Mouse (Mus musculus): ENCODE data around the gene Tdgf1. TPM values are rescaled to one million over a fixed set of nuclear protein-coding genes. Genes with fewer than 3 reads are reported as not detected.

Tdgf1 gene
- polyA plus RNA-seq, 1 experiment: not detected

DNA sequence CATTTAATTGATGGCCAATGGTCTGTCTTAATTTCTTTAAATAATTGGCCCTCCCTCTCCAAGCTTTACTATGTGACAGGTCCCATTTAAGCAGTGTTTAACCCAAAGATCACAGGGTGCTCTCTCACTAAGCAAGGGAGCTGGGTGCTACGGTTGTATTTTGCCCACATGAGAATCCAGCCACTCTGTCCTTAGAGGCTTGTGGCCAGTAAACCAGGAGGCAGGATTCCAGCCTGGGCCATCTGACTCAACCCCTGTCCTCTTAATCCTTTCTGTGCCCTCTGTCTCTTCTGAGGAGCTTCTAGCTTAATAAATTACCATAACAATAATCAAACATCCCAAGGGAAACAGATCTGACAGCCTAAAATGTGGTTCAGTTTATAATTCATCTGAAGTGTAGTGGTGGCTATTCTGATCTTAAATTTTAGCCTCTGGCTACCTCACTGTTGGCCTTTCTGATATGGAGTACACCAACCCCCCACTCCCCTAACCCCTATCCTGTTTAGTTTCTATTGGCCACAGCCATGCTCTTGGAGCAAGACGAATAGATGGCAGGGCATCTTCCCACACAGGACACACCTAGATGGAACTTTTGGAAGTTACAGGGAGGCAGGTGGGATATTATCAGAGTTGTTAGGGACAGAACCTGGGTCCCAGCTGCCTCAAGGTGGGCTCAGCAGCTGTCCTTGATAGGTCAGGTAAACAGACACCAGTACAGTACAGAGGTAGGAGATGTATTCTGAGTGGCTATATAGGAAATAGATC, 8.9 kb upstream of the Tdgf1 start:
- TF ChIP-seq POLR2A (IDR thresholded peaks at IDR 0.05; ENCODE audit: low read depth, low read length) (no peak), CTCF (IDR thresholded peaks at IDR 0.05; ENCODE audit: borderline replicate concordance, insufficient read depth, low read length) (no peak)

DNA sequence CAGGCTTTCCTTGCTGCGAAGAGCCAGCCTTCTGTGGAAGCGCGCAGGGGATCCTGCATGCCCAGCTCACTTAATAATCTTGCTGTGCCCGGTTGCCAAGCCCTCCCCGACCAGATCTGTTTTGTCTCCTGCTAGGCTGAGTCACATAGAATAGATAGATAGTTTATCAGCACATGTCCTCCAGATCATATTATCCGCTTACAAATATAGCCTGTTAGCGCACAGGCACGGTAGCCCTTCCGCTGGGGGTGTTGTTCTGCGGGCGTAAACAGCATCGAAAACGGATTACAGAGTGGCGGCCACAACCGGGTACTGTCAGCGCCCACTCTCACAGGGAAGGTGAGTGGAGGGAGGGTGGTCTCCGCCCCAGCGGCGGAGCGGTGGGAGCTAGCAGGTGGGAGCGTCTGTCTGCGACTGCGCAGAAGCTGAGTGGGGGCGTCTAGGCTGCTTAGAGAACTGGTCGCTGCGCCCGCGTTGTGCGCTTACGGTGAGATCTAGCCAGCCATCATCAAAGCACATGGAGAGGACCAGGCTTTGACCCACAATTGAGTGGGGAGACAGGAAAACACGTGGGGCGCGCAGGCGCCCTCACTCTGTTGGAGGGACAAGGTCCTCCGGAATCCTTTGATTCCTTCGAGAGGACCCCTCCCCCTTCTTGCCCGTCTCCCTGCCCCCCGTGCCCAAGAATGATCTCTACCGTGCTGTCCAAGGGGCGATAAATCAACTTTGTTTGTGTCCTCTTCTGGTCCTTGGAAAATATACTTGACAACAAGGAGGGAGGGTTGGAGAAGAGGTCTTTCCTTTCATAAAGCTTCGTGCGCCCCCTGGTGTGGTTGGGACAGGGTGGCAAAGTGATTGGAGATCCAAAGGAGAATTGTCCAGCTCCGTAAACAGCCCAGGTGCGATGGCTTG, 7.8 kb upstream of the Tdgf1 start:
- Histone ChIP-seq H3K4me1 (ENCODE audit: control insufficient read depth, insufficient read depth, low read length) (0 out of 2 replicates have a peak, but pooled peaks cover 2% of the 10 kb centered on the region), H3K27ac (ENCODE audit: insufficient read depth, low read length) (no peak overlapping the region), H3K4me3 (ENCODE audit: insufficient read depth, low read length) (peak overlapping the region; percentile 52)
- TF ChIP-seq CTCF (IDR thresholded peaks at IDR 0.05; ENCODE audit: borderline replicate concordance, insufficient read depth, low read length): peak; percentile 36; the same call in 1 of the 2 replicates
- TF ChIP-seq POLR2A (IDR thresholded peaks at IDR 0.05; ENCODE audit: low read depth, low read length): no peak

More for the DNA sequence above, 8.9 kb upstream of the Tdgf1 start:
- no peak overlapping the region for H3K27ac ChIP-seq (ENCODE audit: insufficient read depth, low read length)
- 0 out of 2 replicates have a peak, but pooled peaks cover 2% of the 10 kb centered on the region for H3K4me1 ChIP-seq (ENCODE audit: control insufficient read depth, insufficient read depth, low read length)
- no peak overlapping the region for H3K4me3 ChIP-seq (ENCODE audit: insufficient read depth, low read length)

DNA sequence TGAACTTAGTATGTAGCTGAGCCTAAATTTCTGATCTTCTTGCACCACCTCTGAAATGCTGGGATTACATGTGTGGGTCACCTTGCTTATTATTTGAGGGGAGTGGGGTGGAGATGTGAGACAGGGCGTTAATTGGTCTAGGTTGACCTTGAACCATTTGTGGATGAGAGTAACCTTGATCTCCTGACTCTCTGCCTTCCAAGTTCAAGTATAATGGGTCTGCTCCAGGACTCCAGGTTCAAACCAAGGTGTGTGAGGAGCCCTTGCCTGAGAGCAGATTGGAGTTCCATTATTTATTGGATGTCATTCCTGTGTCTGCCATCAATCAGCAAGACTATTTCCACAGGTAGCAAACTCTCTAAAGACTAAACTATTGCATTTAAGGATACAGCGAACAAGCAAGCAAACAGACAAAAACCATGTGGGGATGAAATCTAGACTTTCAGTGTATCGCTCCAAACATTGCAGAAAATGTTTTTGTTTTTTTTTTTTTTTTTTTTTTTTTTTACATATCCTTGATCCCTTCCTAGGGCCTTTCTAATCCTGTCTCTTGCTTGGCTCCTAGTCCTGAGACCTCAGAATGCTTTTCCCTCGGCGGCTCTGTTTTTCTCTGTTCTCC, 7.1 kb upstream of the Tdgf1 start:
- Histone ChIP-seq H3K4me3 (ENCODE audit: insufficient read depth, low read length) (no peak overlapping the region), H3K4me1 (ENCODE audit: control insufficient read depth, insufficient read depth, low read length) (0 out of 2 replicates have a peak, but pooled peaks cover 2% of the 10 kb centered on the region), H3K27ac (ENCODE audit: insufficient read depth, low read length) (no peak overlapping the region)
- TF ChIP-seq POLR2A (IDR thresholded peaks at IDR 0.05; ENCODE audit: low read depth, low read length) (no peak), CTCF (IDR thresholded peaks at IDR 0.05; ENCODE audit: borderline replicate concordance, insufficient read depth, low read length) (no peak)

DNA sequence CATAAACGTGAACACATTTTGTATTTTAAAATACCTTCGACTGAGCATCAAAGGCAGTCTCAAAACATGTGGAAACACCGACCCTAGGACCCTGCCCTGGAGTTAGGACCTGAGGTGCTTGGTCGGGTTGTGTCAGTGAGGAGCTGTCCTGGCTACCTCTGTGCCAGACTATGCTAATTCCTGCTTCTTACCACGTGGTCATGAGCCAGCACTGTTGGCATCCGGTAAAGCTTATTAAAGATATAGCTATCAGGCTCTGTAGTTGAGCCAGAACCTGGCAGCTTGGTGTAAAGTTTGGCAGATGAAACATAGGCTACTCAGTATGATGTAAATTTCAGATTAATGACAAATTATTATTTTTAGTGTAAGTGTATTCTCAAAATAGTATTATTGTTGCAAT, 6.4 kb upstream of the Tdgf1 start:
- TF ChIP-seq CTCF (IDR thresholded peaks at IDR 0.05; ENCODE audit: borderline replicate concordance, insufficient read depth, low read length) (no peak), POLR2A (IDR thresholded peaks at IDR 0.05; ENCODE audit: low read depth, low read length) (no peak)
- H3K27ac ChIP-seq (ENCODE audit: insufficient read depth, low read length): no peak overlapping the region
- H3K4me1 ChIP-seq (ENCODE audit: control insufficient read depth, insufficient read depth, low read length): 0 out of 2 replicates have a peak, but pooled peaks cover 2% of the 10 kb centered on the region
- H3K4me3 ChIP-seq (ENCODE audit: insufficient read depth, low read length): no peak overlapping the region

DNA sequence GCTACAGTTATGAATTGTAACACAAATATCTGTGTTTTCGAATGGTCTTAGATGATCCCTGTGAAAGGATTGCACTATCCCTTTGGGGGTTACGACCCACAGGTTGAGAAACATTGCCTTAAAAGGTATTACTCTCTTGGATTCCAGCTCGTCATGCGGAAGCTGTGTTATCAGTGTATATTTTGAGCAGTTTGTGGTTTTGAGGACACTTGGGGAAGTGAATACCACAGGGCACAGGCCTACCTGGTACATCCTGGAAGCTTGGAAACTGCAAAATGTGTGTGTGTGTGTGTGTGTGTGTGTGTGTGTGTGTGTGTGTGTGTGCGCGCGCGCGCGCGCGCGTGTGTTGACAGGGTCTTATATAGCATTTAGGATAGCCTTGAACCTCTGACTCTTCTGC, 5.9 kb upstream of the Tdgf1 start:
- Histone ChIP-seq H3K4me1 (ENCODE audit: control insufficient read depth, insufficient read depth, low read length) (0 out of 2 replicates have a peak, but pooled peaks cover 2% of the 10 kb centered on the region), H3K4me3 (ENCODE audit: insufficient read depth, low read length) (no peak overlapping the region), H3K27ac (ENCODE audit: insufficient read depth, low read length) (no peak overlapping the region)
- no peak for TF ChIP-seq POLR2A (IDR thresholded peaks at IDR 0.05; ENCODE audit: low read depth, low read length)
- no peak for TF ChIP-seq CTCF (IDR thresholded peaks at IDR 0.05; ENCODE audit: borderline replicate concordance, insufficient read depth, low read length)

DNA sequence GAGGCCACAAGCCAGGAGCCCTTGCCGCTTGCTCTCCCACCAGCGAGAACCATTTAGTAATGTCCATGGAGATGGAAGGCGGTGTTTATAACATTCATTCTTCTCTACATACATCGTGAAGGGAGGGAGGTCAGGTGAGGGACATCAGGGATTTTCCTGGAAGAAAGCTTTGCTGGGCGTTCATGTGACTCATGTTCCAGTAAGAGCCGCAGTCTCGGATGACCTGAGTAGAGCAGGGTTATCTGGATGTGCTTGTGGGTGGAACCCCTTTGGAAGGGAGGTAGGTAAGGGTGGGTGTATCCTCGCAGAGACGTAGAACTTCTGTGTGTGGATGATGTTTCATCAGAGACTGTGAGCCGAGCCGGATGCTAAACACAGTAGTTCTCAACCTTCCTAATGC, 5.4 kb upstream of the Tdgf1 start, which contains the start of gene Lrrc2:
Gene Lrrc2, plus strand, starts transcription at position 149 of the 400 bp plus-strand sequence.
- no peak for TF ChIP-seq POLR2A (IDR thresholded peaks at IDR 0.05; ENCODE audit: low read depth, low read length)
- no peak for TF ChIP-seq CTCF (IDR thresholded peaks at IDR 0.05; ENCODE audit: borderline replicate concordance, insufficient read depth, low read length)
- 0 out of 2 replicates have a peak, but pooled peaks cover 2% of the 10 kb centered on the region for H3K4me1 ChIP-seq (ENCODE audit: control insufficient read depth, insufficient read depth, low read length)
- no peak within 1 kb of the TSS for H3K27ac ChIP-seq (ENCODE audit: insufficient read depth, low read length)
- no peak within 1 kb of the TSS for H3K4me3 ChIP-seq (ENCODE audit: insufficient read depth, low read length)

DNA sequence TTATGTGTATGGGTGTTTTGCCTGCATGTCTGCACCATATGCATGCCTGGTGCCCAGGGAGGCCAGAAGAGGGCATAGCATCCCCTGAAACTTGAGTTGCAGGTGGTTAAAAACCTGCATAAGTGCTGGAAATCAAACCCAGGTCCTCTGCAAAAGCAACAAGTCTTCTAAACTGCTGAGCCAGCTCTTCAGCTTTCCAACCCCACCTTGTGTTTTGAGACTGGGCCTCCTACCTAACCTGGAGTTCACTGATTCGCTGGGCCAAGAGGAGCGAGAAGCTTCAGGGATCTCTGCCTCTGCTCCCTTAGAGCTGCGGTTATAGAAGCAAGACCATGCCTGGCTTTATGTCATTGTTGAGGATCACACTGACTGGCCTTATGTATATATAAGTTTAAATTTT, 4.2 kb upstream of the Tdgf1 start:
- TF ChIP-seq POLR2A (IDR thresholded peaks at IDR 0.05; ENCODE audit: low read depth, low read length) (no peak), CTCF (IDR thresholded peaks at IDR 0.05; ENCODE audit: borderline replicate concordance, insufficient read depth, low read length) (no peak)
- no peak overlapping the region for H3K27ac ChIP-seq (ENCODE audit: insufficient read depth, low read length)
- no peak overlapping the region for H3K4me3 ChIP-seq (ENCODE audit: insufficient read depth, low read length)
- 0 out of 2 replicates have a peak, but pooled peaks cover 2% of the 10 kb centered on the region for H3K4me1 ChIP-seq (ENCODE audit: control insufficient read depth, insufficient read depth, low read length)

DNA sequence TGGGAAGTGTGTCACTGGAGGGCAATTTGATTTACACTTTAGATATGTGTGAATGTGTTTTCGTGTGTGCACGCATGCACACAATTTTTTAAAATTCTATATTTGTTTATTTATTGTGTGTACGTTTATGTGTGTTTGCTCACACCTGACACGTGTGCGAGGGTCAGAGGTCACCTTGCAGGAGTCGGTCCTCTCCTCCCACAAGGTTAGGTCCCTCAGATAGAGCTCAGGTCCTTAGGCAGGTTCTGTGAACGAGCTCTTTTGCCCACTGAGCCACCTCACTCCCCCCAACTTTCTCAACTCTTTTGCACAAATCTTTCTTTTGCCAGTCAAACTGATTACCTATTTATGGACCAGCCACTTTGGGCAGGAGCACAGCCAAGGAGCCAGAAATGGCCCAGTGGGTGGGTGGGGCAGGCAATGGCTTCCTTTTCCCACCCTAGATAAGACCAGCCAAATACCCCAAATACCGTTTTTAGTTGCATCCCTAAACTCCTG, 2.9 kb upstream of the Tdgf1 start:
- Histone ChIP-seq H3K27ac (ENCODE audit: insufficient read depth, low read length) (no peak overlapping the region), H3K4me1 (ENCODE audit: control insufficient read depth, insufficient read depth, low read length) (no peaks in the 10 kb centered on the region), H3K4me3 (ENCODE audit: insufficient read depth, low read length) (no peak overlapping the region)
- no peak for TF ChIP-seq CTCF (IDR thresholded peaks at IDR 0.05; ENCODE audit: borderline replicate concordance, insufficient read depth, low read length)
- no peak for TF ChIP-seq POLR2A (IDR thresholded peaks at IDR 0.05; ENCODE audit: low read depth, low read length)

DNA sequence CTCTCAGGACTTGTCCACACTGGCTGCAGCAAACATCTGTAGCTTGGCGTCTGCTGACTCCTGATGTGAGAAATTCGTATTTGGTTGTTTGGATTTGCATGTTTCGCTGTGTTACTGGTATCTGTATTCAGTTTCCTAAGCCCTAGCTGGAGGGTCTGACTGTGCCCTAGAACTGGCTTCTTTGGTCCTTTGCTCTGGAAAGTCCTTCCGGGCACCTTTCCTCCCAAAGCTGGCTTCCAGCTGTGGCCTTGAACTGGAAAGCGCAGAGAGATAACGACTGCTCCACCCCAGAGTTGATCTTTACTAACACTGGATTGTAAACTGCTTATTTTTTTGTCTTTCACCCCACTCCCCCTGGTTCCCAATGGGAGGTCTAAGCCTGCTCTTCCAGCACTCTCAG, 1.9 kb upstream of the Tdgf1 start:
- Histone ChIP-seq H3K27ac (ENCODE audit: insufficient read depth, low read length) (no peak overlapping the region), H3K4me1 (ENCODE audit: control insufficient read depth, insufficient read depth, low read length) (no peaks in the 10 kb centered on the region), H3K4me3 (ENCODE audit: insufficient read depth, low read length) (no peak overlapping the region)
- no peak for TF ChIP-seq POLR2A (IDR thresholded peaks at IDR 0.05; ENCODE audit: low read depth, low read length)
- no peak for TF ChIP-seq CTCF (IDR thresholded peaks at IDR 0.05; ENCODE audit: borderline replicate concordance, insufficient read depth, low read length)

All from embryonic fibroblast, embryonic 13.5 days (primary cell).